Mouse (Mus musculus): Measurements from ENCODE around the gene Spata7. TPM values are rescaled to one million over a fixed set of nuclear protein-coding genes. Genes with fewer than 3 reads are reported as not detected.

The Spata7 gene
- total RNA-seq, 2 experiments from 2014 or later: 29.1 to 40.2 TPM

GRCm38 (mm10) chr12:98669086-98669485, 41.1 kb downstream of the Spata7 start:
- no peak for DNase-seq (ENCODE audit: low spot score in 2 of 2)

GRCm38 (mm10) chr12:98669864-98670263, 41.9 kb downstream of the Spata7 start:
- no peak for DNase-seq (ENCODE audit: low spot score in 2 of 2)
- intact Hi-C loops (cut with DNase I): no loop called here

More at GRCm38 (mm10) chr12:98669086-98669485, 41.1 kb downstream of the Spata7 start:
- intact Hi-C loops (cut with DNase I): no loop called here

- DNase-seq (ENCODE audit: low spot score in 2 of 2): no peak
- intact Hi-C loops (cut with DNase I): no loop called here
Observed at GRCm38 (mm10) chr12:98670429-98670828, 42.5 kb downstream of the Spata7 start.

GRCm38 (mm10) chr12:98673879-98674278, 45.9 kb downstream of the Spata7 start:
- no peak for DNase-seq (ENCODE audit: low spot score in 2 of 2)
- intact Hi-C loops (cut with DNase I): no loop called here

GRCm38 (mm10) chr12:98674627-98675143, 46.7 kb downstream of the Spata7 start:
- intact Hi-C loops (cut with DNase I): loop anchor here (5.0 kb wide), 1 partner anchor 73 kb away; the partner anchor contains the start of gene Zc3h14

GRCm38 (mm10) chr12:98676861-98677260, 48.9 kb downstream of the Spata7 start:
- intact Hi-C loops (cut with DNase I): loop anchor here (5.0 kb wide), 1 partner anchor 70 kb away; the partner anchor contains the start of gene Zc3h14
- no peak for DNase-seq (ENCODE audit: low spot score in 2 of 2)

More at GRCm38 (mm10) chr12:98674627-98675143, 46.7 kb downstream of the Spata7 start:
- peak; percentile 55 to 60 for DNase-seq (ENCODE audit: low spot score in 2 of 2)

GRCm38 (mm10) chr12:98677336-98677735, 49.4 kb downstream of the Spata7 start:
- no peak for DNase-seq (ENCODE audit: low spot score in 2 of 2)
- intact Hi-C loops (cut with DNase I): loop anchor here (5.0 kb wide), 1 partner anchor 70 kb away; the partner anchor contains the start of gene Zc3h14

- intact Hi-C loops (cut with DNase I): loop anchor here (5.0 kb wide), 1 partner anchor 67 kb away; the partner anchor contains the start of gene Zc3h14
- DNase-seq (ENCODE audit: low spot score in 2 of 2): no peak
Observed at GRCm38 (mm10) chr12:98679906-98680305, 51.9 kb downstream of the Spata7 start.

GRCm38 (mm10) chr12:98682196-98682595, 54.2 kb downstream of the Spata7 start:
- intact Hi-C loops (cut with DNase I): no loop called here
- no peak for DNase-seq (ENCODE audit: low spot score in 2 of 2)

- no peak for DNase-seq (ENCODE audit: low spot score in 2 of 2)
- intact Hi-C loops (cut with DNase I): no loop called here
Observed at GRCm38 (mm10) chr12:98683171-98683570, 55.2 kb downstream of the Spata7 start.

- no peak for DNase-seq (ENCODE audit: low spot score in 2 of 2)
- intact Hi-C loops (cut with DNase I): no loop called here
Observed at GRCm38 (mm10) chr12:98683574-98683973, 55.6 kb downstream of the Spata7 start.

- DNase-seq (ENCODE audit: low spot score in 2 of 2): no peak
- intact Hi-C loops (cut with DNase I): no loop called here
Observed at GRCm38 (mm10) chr12:98690230-98690629, 62.3 kb downstream of the Spata7 start.

- intact Hi-C loops (cut with DNase I): loop anchor here (5.0 kb wide), 1 partner anchor 40 kb away; the partner anchor contains the start of gene Ptpn21
Observed at GRCm38 (mm10) chr12:98697202-98697601, 69.2 kb downstream of the Spata7 start.

GRCm38 (mm10) chr12:98701564-98701963, 73.6 kb downstream of the Spata7 start:
- intact Hi-C loops (cut with DNase I): no loop called here
- no peak for DNase-seq (ENCODE audit: low spot score in 2 of 2)

More at GRCm38 (mm10) chr12:98697202-98697601, 69.2 kb downstream of the Spata7 start:
- no peak for DNase-seq (ENCODE audit: low spot score in 2 of 2)

- intact Hi-C loops (cut with DNase I): no loop called here
- DNase-seq (ENCODE audit: low spot score in 2 of 2): no peak
Observed at GRCm38 (mm10) chr12:98703554-98703953, 75.6 kb downstream of the Spata7 start.

- intact Hi-C loops (cut with DNase I): no loop called here
Observed at GRCm38 (mm10) chr12:98703961-98704360, 76.0 kb downstream of the Spata7 start.

GRCm38 (mm10) chr12:98712819-98713218, 84.9 kb downstream of the Spata7 start:
- intact Hi-C loops (cut with DNase I): no loop called here
- DNase-seq (ENCODE audit: low spot score in 2 of 2): no peak

More at GRCm38 (mm10) chr12:98703961-98704360, 76.0 kb downstream of the Spata7 start:
- no peak for DNase-seq (ENCODE audit: low spot score in 2 of 2)

GRCm38 (mm10) chr12:98713621-98714103, 85.7 kb downstream of the Spata7 start:
- no peak for DNase-seq (ENCODE audit: low spot score in 2 of 2)
- intact Hi-C loops (cut with DNase I): no loop called here

- DNase-seq (ENCODE audit: low spot score in 2 of 2): no peak
- intact Hi-C loops (cut with DNase I): no loop called here
Observed at GRCm38 (mm10) chr12:98714757-98715156, 86.8 kb downstream of the Spata7 start.

- DNase-seq (ENCODE audit: low spot score in 2 of 2): no peak
- intact Hi-C loops (cut with DNase I): no loop called here
Observed at GRCm38 (mm10) chr12:98716142-98716541, 88.2 kb downstream of the Spata7 start.
